Mouse (Mus musculus): ENCODE results near the gene Ggta1. TPM values are rescaled to one million over a fixed set of nuclear protein-coding genes. Genes with fewer than 3 reads are reported as not detected.

Gene Ggta1
- polyA plus RNA-seq, 1 experiment from 2014 or later = 6.2 TPM

DNA sequence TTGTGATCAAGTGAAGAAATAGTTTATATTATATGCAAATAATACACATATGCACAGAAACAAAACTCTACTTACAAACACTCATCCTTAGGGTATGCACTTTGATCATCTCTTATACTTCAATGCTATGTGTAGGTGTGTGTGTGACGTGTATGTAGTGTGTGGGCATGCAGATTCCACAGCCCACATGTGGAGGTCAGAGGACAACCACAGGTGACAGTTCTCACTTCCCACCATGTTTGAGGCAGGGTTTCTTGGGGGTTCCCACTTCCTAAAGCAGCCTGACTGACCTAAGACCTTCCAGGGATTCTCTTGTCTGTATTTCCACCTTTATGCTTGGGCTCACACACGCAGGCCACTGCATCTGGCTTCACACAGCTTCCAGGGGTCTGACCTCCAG, 50.8 kb downstream of the Ggta1 start:
- H3K9me3 ChIP-seq (ENCODE audit: low read length) = no peaks in the 10 kb centered on the region
- DNase-seq (no peak), ATAC-seq (no peak)
- H3K9ac ChIP-seq (replicated peaks) = no peak overlapping the region
- no peak overlapping the region for H3K4me3 ChIP-seq (ENCODE audit: low read depth, low read length)
- H3K36me3 ChIP-seq (replicated peaks; ENCODE audit: insufficient read depth, low read length) = peaks cover 14% of the 10 kb centered on the region; the same call in 1 of the 2 replicates
- H3K4me2 ChIP-seq (ENCODE audit: low read depth, low read length) = no peak overlapping the region
- H3K27ac ChIP-seq (ENCODE audit: low read depth) = no peak overlapping the region
- peaks cover 4% of the 10 kb centered on the region; the same call in 1 of the 2 replicates for H3K4me1 ChIP-seq (ENCODE audit: insufficient read depth)
- no peaks in the 10 kb centered on the region for H3K27me3 ChIP-seq (ENCODE audit: insufficient read depth, low read length)
- WGBS (ENCODE audit: insufficient replicate concordance) = 73% methylated on average over 2 of the region's 2 CpGs
- TF ChIP-seq CTCF (IDR thresholded peaks at IDR 0.05; ENCODE audit: low read depth) (no peak), EP300 (IDR thresholded peaks at IDR 0.05; ENCODE audit: low read depth) (no peak)

DNA sequence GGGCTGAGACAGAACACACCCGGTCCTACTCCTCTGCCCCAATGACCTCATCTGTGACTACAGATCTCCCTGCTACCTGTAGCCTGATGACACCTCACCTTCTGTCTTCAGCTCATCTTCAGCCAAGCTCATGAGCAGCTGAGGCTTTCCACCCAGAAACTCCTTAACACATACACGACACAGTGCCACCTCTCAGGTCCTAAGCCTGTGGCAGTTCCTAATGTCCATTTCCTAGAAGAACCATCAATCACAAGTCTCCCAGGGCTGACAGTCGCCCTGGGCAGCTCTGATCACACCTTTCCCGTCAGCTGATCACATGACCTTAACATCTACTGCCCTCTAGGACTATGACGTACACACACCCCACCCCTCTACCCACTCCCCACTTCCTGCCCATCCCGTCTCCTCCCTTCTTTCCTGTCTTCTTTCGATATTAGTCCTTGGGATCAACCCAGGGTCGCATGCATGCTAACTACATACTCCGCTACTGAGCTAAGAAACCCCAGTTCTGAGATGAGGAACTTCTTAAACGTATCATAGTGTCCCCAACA, 51.3 kb downstream of the Ggta1 start:
- H3K4me2 ChIP-seq (ENCODE audit: low read depth, low read length) = no peak overlapping the region
- ATAC-seq (no peak), DNase-seq (no peak)
- no peak for TF ChIP-seq EP300 (IDR thresholded peaks at IDR 0.05; ENCODE audit: low read depth)
- TF ChIP-seq CTCF (IDR thresholded peaks at IDR 0.05; ENCODE audit: low read depth) = no peak
- H3K4me3 ChIP-seq (ENCODE audit: low read depth, low read length) = no peak overlapping the region
- no peak overlapping the region for H3K9ac ChIP-seq (replicated peaks)
- H3K4me1 ChIP-seq (ENCODE audit: insufficient read depth) = no peaks in the 10 kb centered on the region; the same call in 1 of the 2 replicates
- H3K36me3 ChIP-seq (replicated peaks; ENCODE audit: insufficient read depth, low read length) = peaks cover 15% of the 10 kb centered on the region; the same call in 1 of the 2 replicates
- H3K27me3 ChIP-seq (ENCODE audit: insufficient read depth, low read length) = no peaks in the 10 kb centered on the region
- WGBS (ENCODE audit: insufficient replicate concordance) = 70% methylated on average over 10 of the region's 10 CpGs
- H3K27ac ChIP-seq (ENCODE audit: low read depth) = no peak overlapping the region
- H3K9me3 ChIP-seq (ENCODE audit: low read length) = no peaks in the 10 kb centered on the region

DNA sequence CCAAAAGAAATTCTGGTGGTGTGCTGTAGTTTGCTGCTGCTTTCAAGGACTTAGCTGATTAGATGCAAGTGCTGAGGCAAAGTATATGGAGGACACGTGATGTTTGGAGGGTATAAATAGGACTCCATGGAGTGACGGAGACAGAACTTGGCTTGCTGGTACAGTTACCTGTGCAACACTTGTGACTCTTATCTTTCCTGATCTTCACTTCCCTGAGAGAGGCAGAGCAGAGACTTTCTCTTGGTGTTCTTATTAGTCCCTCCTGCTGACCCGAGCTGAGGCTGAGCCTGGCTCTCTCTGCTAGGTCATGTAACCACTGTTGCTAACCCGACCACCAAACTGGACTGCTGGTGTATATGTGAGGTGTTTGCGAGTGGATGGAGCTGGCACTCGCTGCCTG, 53.6 kb downstream of the Ggta1 start:
- H3K4me1 ChIP-seq (ENCODE audit: insufficient read depth) = no peaks in the 10 kb centered on the region
- H3K27ac ChIP-seq (ENCODE audit: low read depth) = no peak overlapping the region
- ATAC-seq (no peak), DNase-seq (no peak)
- H3K36me3 ChIP-seq (replicated peaks; ENCODE audit: insufficient read depth, low read length) = peaks cover 21% of the 10 kb centered on the region; the same call in 1 of the 2 replicates
- TF ChIP-seq CTCF (IDR thresholded peaks at IDR 0.05; ENCODE audit: low read depth) (no peak), EP300 (IDR thresholded peaks at IDR 0.05; ENCODE audit: low read depth) (no peak)
- H3K9ac ChIP-seq (replicated peaks) = no peak overlapping the region
- no peaks in the 10 kb centered on the region for H3K27me3 ChIP-seq (ENCODE audit: insufficient read depth, low read length)
- no peak overlapping the region for H3K4me2 ChIP-seq (ENCODE audit: low read depth, low read length)
- WGBS (ENCODE audit: insufficient replicate concordance) = 89% methylated on average over 6 of the region's 6 CpGs
- H3K9me3 ChIP-seq (ENCODE audit: low read length) = no peaks in the 10 kb centered on the region
- H3K4me3 ChIP-seq (ENCODE audit: low read depth, low read length) = no peak overlapping the region

DNA sequence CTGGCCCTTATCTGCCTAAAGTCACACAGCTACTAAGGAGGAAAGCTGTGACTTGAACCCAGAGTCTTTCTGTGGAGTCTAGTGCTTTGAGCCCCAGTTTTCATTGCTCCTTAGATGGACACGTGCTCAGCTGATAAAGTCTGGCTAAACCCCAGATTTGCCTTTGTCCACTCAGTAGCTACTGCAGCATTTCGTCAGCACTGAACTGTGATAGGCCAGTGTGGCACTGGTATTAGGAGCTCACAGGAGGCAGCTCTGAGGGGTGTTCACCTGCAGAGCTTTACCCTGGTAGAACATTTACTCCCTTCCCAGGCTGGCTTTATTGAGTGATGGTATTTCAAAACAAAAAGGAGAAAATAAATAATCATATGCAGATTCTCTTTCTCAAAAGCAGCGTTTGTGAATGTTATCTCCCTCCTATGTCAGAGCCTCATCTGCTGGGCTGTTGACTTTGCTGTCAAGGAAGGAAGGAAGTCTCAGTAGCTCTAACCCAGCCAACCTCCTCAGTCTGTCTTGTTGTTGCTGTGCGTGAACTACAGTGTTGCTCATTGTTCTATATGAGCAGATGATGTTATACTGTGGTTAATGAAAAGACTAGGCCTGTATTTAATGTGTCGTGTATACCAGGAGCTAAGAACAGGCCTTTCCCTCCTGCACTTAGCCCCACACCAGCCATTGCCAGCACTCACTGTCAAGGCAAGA, 54.5 kb downstream of the Ggta1 start:
- H3K4me2 ChIP-seq (ENCODE audit: low read depth, low read length) = no peak overlapping the region
- no peak overlapping the region for H3K4me3 ChIP-seq (ENCODE audit: low read depth, low read length)
- no peaks in the 10 kb centered on the region for H3K27me3 ChIP-seq (ENCODE audit: insufficient read depth, low read length)
- peak; percentile 71 for ATAC-seq
- H3K27ac ChIP-seq (ENCODE audit: low read depth) = no peak overlapping the region
- H3K9me3 ChIP-seq (ENCODE audit: low read length) = no peaks in the 10 kb centered on the region
- H3K36me3 ChIP-seq (replicated peaks; ENCODE audit: insufficient read depth, low read length) = peaks cover 21% of the 10 kb centered on the region; the same call in 1 of the 2 replicates
- TF ChIP-seq CTCF (IDR thresholded peaks at IDR 0.05; ENCODE audit: low read depth) (no peak), EP300 (IDR thresholded peaks at IDR 0.05; ENCODE audit: low read depth) (no peak)
- DNase-seq = no peak
- no peak overlapping the region for H3K9ac ChIP-seq (replicated peaks)
- 65% methylated on average over 5 of the region's 5 CpGs for WGBS (ENCODE audit: insufficient replicate concordance)
- no peaks in the 10 kb centered on the region for H3K4me1 ChIP-seq (ENCODE audit: insufficient read depth)

DNA sequence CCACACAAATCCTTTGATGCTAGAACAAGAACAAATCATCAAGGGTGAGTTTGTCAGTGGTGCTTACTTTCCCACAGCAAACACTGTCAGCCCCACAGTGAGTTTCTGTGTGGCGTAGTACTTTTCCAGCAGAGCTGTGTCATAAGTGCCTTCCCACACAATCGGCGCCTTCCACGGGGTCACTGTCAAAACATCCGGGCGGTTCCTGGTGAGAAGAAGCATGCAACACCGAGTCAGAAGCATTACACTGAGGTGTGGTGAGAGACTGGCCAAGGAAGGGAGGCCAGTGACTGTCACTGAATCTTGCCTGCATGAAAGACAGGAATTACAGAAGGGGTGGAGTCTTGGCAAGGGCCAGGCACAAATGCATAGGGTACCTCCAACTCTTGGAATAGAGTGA, 55.2 kb downstream of the Ggta1 start:
- no peaks in the 10 kb centered on the region for H3K9me3 ChIP-seq (ENCODE audit: low read length)
- WGBS (ENCODE audit: insufficient replicate concordance) = 81% methylated on average over 7 of the region's 7 CpGs
- TF ChIP-seq CTCF (IDR thresholded peaks at IDR 0.05; ENCODE audit: low read depth) (no peak), EP300 (IDR thresholded peaks at IDR 0.05; ENCODE audit: low read depth) (no peak)

DNA sequence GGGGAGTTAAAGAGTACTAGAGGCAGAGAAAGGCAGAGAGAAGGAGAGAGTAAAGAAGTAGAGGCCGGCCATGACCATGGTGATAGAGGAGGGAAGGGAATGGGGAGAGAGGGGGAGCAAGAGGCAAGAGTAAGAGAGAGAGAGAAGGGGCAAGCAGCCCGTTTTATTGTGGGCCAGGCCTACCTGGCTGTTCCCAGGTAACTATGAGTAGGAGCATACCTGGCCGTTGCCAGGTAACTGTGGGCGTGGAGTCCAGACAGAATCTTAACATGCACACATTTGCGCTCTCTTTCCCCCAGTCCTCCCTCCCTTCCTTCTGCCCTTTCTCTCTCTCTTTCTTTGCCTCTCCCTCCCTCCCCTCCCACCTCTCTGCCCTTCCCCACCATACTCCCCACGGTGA, 55.8 kb downstream of the Ggta1 start:
- no peaks in the 10 kb centered on the region for H3K9me3 ChIP-seq (ENCODE audit: low read length)
- no peaks in the 10 kb centered on the region for H3K4me1 ChIP-seq (ENCODE audit: insufficient read depth)
- H3K4me2 ChIP-seq (ENCODE audit: low read depth, low read length) = no peak overlapping the region
- no peaks in the 10 kb centered on the region for H3K27me3 ChIP-seq (ENCODE audit: insufficient read depth, low read length)
- no peak overlapping the region for H3K9ac ChIP-seq (replicated peaks)
- H3K27ac ChIP-seq (ENCODE audit: low read depth) = no peak overlapping the region
- TF ChIP-seq CTCF (IDR thresholded peaks at IDR 0.05; ENCODE audit: low read depth) = no peak
- TF ChIP-seq EP300 (IDR thresholded peaks at IDR 0.05; ENCODE audit: low read depth) = no peak
- DNase-seq (no peak), ATAC-seq (no peak)
- H3K36me3 ChIP-seq (replicated peaks; ENCODE audit: insufficient read depth, low read length) = peaks cover 18% of the 10 kb centered on the region
- H3K4me3 ChIP-seq (ENCODE audit: low read depth, low read length) = no peak overlapping the region
- 80% methylated on average over 6 of the region's 6 CpGs for WGBS (ENCODE audit: insufficient replicate concordance)

More for the DNA sequence above, 55.2 kb downstream of the Ggta1 start:
- H3K4me1 ChIP-seq (ENCODE audit: insufficient read depth) = no peaks in the 10 kb centered on the region
- H3K36me3 ChIP-seq (replicated peaks; ENCODE audit: insufficient read depth, low read length) = peaks cover 21% of the 10 kb centered on the region; the same call in 1 of the 2 replicates
- no peak overlapping the region for H3K4me3 ChIP-seq (ENCODE audit: low read depth, low read length)
- no peaks in the 10 kb centered on the region for H3K27me3 ChIP-seq (ENCODE audit: insufficient read depth, low read length)
- DNase-seq (no peak), ATAC-seq (no peak)
- H3K4me2 ChIP-seq (ENCODE audit: low read depth, low read length) = no peak overlapping the region
- H3K27ac ChIP-seq (ENCODE audit: low read depth) = no peak overlapping the region
- H3K9ac ChIP-seq (replicated peaks) = no peak overlapping the region

Measured in liver, postnatal 0 days (tissue).